Mouse (Mus musculus): ENCODE results near the gene Ephb2. TPM values are rescaled to one million over a fixed set of nuclear protein-coding genes. Genes with fewer than 3 reads are reported as not detected.

The Ephb2 gene
- polyA plus RNA-seq, 1 experiment from 2014 or later = 18.9 TPM

GRCm38 (mm10) chr4:136598268-136598876 lies 237.4 kb downstream of the Ephb2 start:
- H3K4me3 ChIP-seq = no peak overlapping the region
- H3K4me2 ChIP-seq (replicated peaks) = no peak overlapping the region
- 89% methylated on average over 7 of the region's 7 CpGs for WGBS
- no peak overlapping the region for H3K27ac ChIP-seq (replicated peaks)
- H3K9ac ChIP-seq (replicated peaks) = no peak overlapping the region
- no peaks in the 10 kb centered on the region for H3K36me3 ChIP-seq
- H3K9me3 ChIP-seq = no peaks in the 10 kb centered on the region
- H3K4me1 ChIP-seq = peaks cover 56% of the 10 kb centered on the region
- no peaks in the 10 kb centered on the region for H3K27me3 ChIP-seq
- ATAC-seq (replicated peaks) = no peak

Small RNA genes lying within 50 kb of the gene (microRNA-seq; reads per million reads assigned to microRNA genes)
- not detected for gene Gm22180

Other genes starting within 250 kb of the Ephb2 start
- gene Kdm1a, start 233.3 kb downstream of the Ephb2 start, polyA plus RNA-seq (2015; fragmentation: Nextera tagmentation; extraction: Ambion mirVana) = 94.3 and 108 TPM in 2 replicates
- not detected in 2 replicates for gene Tex46, start 225.6 kb downstream of the Ephb2 start, polyA plus RNA-seq (2015; fragmentation: Nextera tagmentation; extraction: Ambion mirVana)
- 0.05 TPM in 1 of 2 replicates, not detected in the other for gene Lactbl1, start 213.4 kb downstream of the Ephb2 start, polyA plus RNA-seq (2015; fragmentation: Nextera tagmentation; extraction: Ambion mirVana)
- 28.2 and 30.5 TPM in 2 replicates for gene C1qb, start 50.2 kb upstream of the Ephb2 start, polyA plus RNA-seq (2015; fragmentation: Nextera tagmentation; extraction: Ambion mirVana)
- 18.8 and 20.7 TPM in 2 replicates for gene C1qc, start 57.1 kb upstream of the Ephb2 start, polyA plus RNA-seq (2015; fragmentation: Nextera tagmentation; extraction: Ambion mirVana)
- 22.0 and 23.3 TPM in 2 replicates for gene C1qa, start 62.8 kb upstream of the Ephb2 start, polyA plus RNA-seq (2015; fragmentation: Nextera tagmentation; extraction: Ambion mirVana)
- gene Epha8, start 120.8 kb upstream of the Ephb2 start, polyA plus RNA-seq (2015; fragmentation: Nextera tagmentation; extraction: Ambion mirVana) = 4.6 and 5.1 TPM in 2 replicates
- 5.1 and 5.7 TPM in 2 replicates for gene Zbtb40, start 212.8 kb upstream of the Ephb2 start, polyA plus RNA-seq (2015; fragmentation: Nextera tagmentation; extraction: Ambion mirVana)